Mouse (Mus musculus): ENCODE data around the gene Olfr800. TPM values are rescaled to one million over a fixed set of nuclear protein-coding genes. Genes with fewer than 3 reads are reported as not detected.

Gene Olfr800
- not detected for total RNA-seq (2021)

- no peak for DNase-seq
These were observed at the start of gene Olfr800 for GRCm38 (mm10) chr10:129657394-129657793. Gene Olfr800, plus strand, starts transcription at chr10:129657694.

- no peak for DNase-seq
These were observed 45.0 kb upstream of the Olfr800 start, which contains the start of gene Olfr796 for GRCm38 (mm10) chr10:129612470-129612869. Gene Olfr796, minus strand, starts transcription at chr10:129612570.

- no peak for DNase-seq
These were observed 35.8 kb upstream of the Olfr800 start for GRCm38 (mm10) chr10:129621724-129622123.

- DNase-seq: no peak
These were observed 34.2 kb upstream of the Olfr800 start for GRCm38 (mm10) chr10:129623251-129623650.

GRCm38 (mm10) chr10:129627834-129628233 lies 29.7 kb upstream of the Olfr800 start, which contains the start of gene Olfr798:
Gene Olfr798, minus strand, starts transcription at chr10:129627934.
- no peak for DNase-seq

- DNase-seq: no peak
These were observed 20.3 kb upstream of the Olfr800 start, which contains the start of gene Olfr799 for GRCm38 (mm10) chr10:129637184-129637583. Gene Olfr799, plus strand, starts transcription at chr10:129637484.

GRCm38 (mm10) chr10:129651763-129652162 lies 5.7 kb upstream of the Olfr800 start:
- no peak for DNase-seq

GRCm38 (mm10) chr10:129673765-129674164 lies 16.3 kb downstream of the Olfr800 start, which contains the start of gene Olfr801:
Gene Olfr801, minus strand, starts transcription at chr10:129673865.
- DNase-seq: no peak

- DNase-seq: no peak
These were observed 30.6 kb downstream of the Olfr800 start, which contains the start of gene Olfr802 for GRCm38 (mm10) chr10:129688069-129688468. Gene Olfr802, minus strand, starts transcription at chr10:129688169.

GRCm38 (mm10) chr10:129694186-129694585 lies 36.7 kb downstream of the Olfr800 start, which contains the start of gene Olfr803:
Gene Olfr803, minus strand, starts transcription at chr10:129694286.
- DNase-seq: no peak

GRCm38 (mm10) chr10:129702910-129703309 lies 45.4 kb downstream of the Olfr800 start, which contains the start of gene Olfr804:
Gene Olfr804, plus strand, starts transcription at chr10:129703210.
- no peak for DNase-seq

Other genes with a start within 250 kb of the Olfr800 start
- gene Olfr786, start 230.4 kb upstream of the Olfr800 start, total RNA-seq (2021): not detected
- not detected for gene Olfr787, start 195.8 kb upstream of the Olfr800 start, total RNA-seq (2021)
- not detected for gene Olfr788, start 186.7 kb upstream of the Olfr800 start, total RNA-seq (2021)
- gene Olfr789, start 172.9 kb upstream of the Olfr800 start, total RNA-seq (2021): not detected
- gene Olfr790, start 159.2 kb upstream of the Olfr800 start, total RNA-seq (2021): not detected
- gene Olfr791, start 135.9 kb upstream of the Olfr800 start, total RNA-seq (2021): not detected
- gene Olfr792, start 118.5 kb upstream of the Olfr800 start, total RNA-seq (2021): not detected
- gene Olfr794, start 90.0 kb upstream of the Olfr800 start, total RNA-seq (2021): not detected
- gene Olfr796, start 45.1 kb upstream of the Olfr800 start, total RNA-seq (2021): not detected
- gene Olfr798, start 29.8 kb upstream of the Olfr800 start, total RNA-seq (2021): not detected
- gene Olfr799, start 20.2 kb upstream of the Olfr800 start, total RNA-seq (2021): not detected
- not detected for gene Olfr801, start 16.2 kb downstream of the Olfr800 start, total RNA-seq (2021)
- gene Olfr802, start 30.5 kb downstream of the Olfr800 start, total RNA-seq (2021): under 1 TPM in 1 of 2 experiments, not detected in 1; 0.05 TPM
- not detected for gene Olfr803, start 36.6 kb downstream of the Olfr800 start, total RNA-seq (2021)
- not detected for gene Olfr804, start 45.5 kb downstream of the Olfr800 start, total RNA-seq (2021)
- gene Olfr805, start 71.7 kb downstream of the Olfr800 start, total RNA-seq (2021): not detected
- not detected for gene Olfr806, start 84.2 kb downstream of the Olfr800 start, total RNA-seq (2021)
- not detected for gene Olfr807, start 100.1 kb downstream of the Olfr800 start, total RNA-seq (2021)
- gene Olfr808, start 107.8 kb downstream of the Olfr800 start, total RNA-seq (2021): not detected
- not detected for gene Olfr809, start 116.9 kb downstream of the Olfr800 start, total RNA-seq (2021)
- gene Olfr810, start 137.2 kb downstream of the Olfr800 start, total RNA-seq (2021): not detected
- not detected for gene Olfr811, start 146.7 kb downstream of the Olfr800 start, total RNA-seq (2021)
- not detected for gene Olfr812, start 188.4 kb downstream of the Olfr800 start, total RNA-seq (2021)
- gene Olfr813, start 197.7 kb downstream of the Olfr800 start, total RNA-seq (2021): not detected
- not detected for gene Olfr814, start 222.2 kb downstream of the Olfr800 start, total RNA-seq (2021)
- gene Olfr815, start 248.2 kb downstream of the Olfr800 start, total RNA-seq (2021): not detected